Mouse (Mus musculus): ENCODE measurements around the gene Fam102b. TPM values are rescaled to one million over a fixed set of nuclear protein-coding genes. Genes with fewer than 3 reads are reported as not detected.

Gene Fam102b
- polyA plus RNA-seq, 1 experiment from 2014 or later: 17.6 TPM

DNA sequence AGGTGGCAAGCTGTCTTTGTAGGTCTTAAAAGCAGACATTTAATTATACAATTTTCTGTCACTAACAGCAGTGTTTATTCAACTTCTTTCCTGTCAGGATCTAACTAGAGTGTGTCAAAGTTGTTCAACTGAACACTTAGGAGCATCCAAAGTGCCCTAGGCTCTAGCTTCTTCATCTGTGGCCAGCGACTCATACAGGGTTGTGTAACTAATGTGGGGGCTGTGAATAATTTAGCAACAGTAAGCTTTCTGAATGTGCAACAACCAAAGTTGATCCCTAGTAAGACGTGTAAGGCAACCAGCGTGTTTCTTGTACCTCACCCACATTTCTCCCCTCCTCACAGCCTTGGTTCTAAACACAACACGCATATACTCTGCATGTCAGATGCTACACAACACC, 13.5 kb upstream of the Fam102b start:
- no peak for ATAC-seq (ENCODE audit: low read depth)

DNA sequence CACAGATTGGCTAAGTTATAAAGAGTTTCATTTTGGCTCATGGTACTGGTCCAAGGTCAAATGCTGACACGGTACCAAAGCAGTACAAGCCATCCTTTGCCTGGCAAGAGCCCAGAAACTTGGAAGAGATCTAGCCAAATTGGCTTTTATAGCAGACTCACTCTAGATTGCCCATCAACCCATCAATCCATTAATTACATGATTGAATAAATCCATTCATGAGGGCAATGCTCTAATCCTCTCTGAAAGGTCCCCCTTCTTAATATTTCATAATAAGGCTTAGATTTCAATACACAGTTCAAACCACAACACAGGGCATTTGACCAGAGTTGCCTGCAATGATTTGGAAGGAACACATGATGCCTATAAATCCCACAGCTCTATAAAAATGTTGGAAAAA, 7.0 kb upstream of the Fam102b start:
- Histone ChIP-seq H3K4me2 (ENCODE audit: low read depth, low read length) (no peak overlapping the region), H3K36me3 (ENCODE audit: control insufficient read depth, insufficient read depth, low read length) (no peaks in the 10 kb centered on the region), H3K27ac (ENCODE audit: low read depth, low read length) (no peak overlapping the region), H3K9me3 (ENCODE audit: control insufficient read depth, low read length) (no peaks in the 10 kb centered on the region), H3K27me3 (ENCODE audit: control insufficient read depth, insufficient read depth, low read length) (no peaks in the 10 kb centered on the region), H3K9ac (replicated peaks; ENCODE audit: low read depth, low read length) (no peak overlapping the region), H3K4me3 (ENCODE audit: low read depth, low read length) (no peak overlapping the region), H3K4me1 (ENCODE audit: control insufficient read depth, insufficient read depth, low read length) (no peaks in the 10 kb centered on the region)
- no peak for ATAC-seq (ENCODE audit: low read depth)
- 63% methylated on average over 1 of the region's 1 CpGs for whole genome bisulfite sequencing

More for the DNA sequence above, 13.5 kb upstream of the Fam102b start:
- Histone ChIP-seq H3K36me3 (ENCODE audit: control insufficient read depth, insufficient read depth, low read length) (no peaks in the 10 kb centered on the region), H3K4me2 (ENCODE audit: low read depth, low read length) (no peak overlapping the region), H3K4me1 (ENCODE audit: control insufficient read depth, insufficient read depth, low read length) (no peaks in the 10 kb centered on the region), H3K27ac (ENCODE audit: low read depth, low read length) (no peak overlapping the region), H3K9me3 (ENCODE audit: control insufficient read depth, low read length) (no peaks in the 10 kb centered on the region), H3K4me3 (ENCODE audit: low read depth, low read length) (no peak overlapping the region), H3K9ac (replicated peaks; ENCODE audit: low read depth, low read length) (no peak overlapping the region), H3K27me3 (ENCODE audit: control insufficient read depth, insufficient read depth, low read length) (no peaks in the 10 kb centered on the region)
- 88% methylated on average over 4 of the region's 4 CpGs for WGBS

DNA sequence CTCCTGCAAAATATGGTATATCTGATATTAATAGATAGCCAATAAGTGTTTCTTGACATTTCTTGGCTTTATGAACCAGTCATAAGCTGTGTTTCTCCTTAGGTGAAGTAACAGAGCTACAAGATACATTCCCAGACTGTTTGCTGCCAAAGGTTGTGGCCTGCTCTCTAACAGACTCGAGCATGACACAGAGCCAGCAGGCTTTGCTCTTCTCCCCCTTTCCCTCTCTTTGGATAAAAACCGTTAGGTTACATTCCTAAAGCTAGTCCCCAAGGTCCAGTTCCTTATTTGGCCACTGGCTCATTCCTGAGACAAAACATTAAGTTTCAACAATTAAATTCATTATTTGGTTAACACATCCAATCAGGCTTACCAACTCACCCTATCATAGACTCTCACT, 4.9 kb upstream of the Fam102b start:
- no peak overlapping the region for H3K4me2 ChIP-seq (ENCODE audit: low read depth, low read length)
- WGBS: 65% methylated on average over 2 of the region's 2 CpGs
- no peaks in the 10 kb centered on the region for H3K4me1 ChIP-seq (ENCODE audit: control insufficient read depth, insufficient read depth, low read length)
- no peak overlapping the region for H3K4me3 ChIP-seq (ENCODE audit: low read depth, low read length)
- ATAC-seq (ENCODE audit: low read depth): no peak
- no peaks in the 10 kb centered on the region for H3K27me3 ChIP-seq (ENCODE audit: control insufficient read depth, insufficient read depth, low read length)
- no peak overlapping the region for H3K27ac ChIP-seq (ENCODE audit: low read depth, low read length)
- H3K9ac ChIP-seq (replicated peaks; ENCODE audit: low read depth, low read length): no peak overlapping the region
- H3K9me3 ChIP-seq (ENCODE audit: control insufficient read depth, low read length): no peaks in the 10 kb centered on the region
- H3K36me3 ChIP-seq (ENCODE audit: control insufficient read depth, insufficient read depth, low read length): no peaks in the 10 kb centered on the region

DNA sequence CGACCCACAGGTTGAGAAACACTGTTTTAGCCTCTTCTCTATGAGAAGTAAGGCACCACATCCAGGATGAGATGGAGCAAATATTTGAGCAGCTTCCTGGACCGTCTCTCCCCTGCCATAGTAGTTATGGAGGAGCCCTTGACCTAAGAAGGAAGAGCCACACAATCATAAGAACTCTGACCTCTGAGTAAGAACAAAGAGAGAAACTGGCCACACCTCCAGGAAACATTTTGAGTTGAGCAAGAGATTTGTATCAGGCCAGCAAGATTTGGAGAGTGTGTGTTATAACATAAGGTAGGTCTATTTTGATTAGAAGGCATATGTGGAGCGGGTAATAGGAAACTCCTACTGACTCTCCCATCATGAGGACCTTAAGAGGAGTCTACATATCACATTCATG, 4.2 kb upstream of the Fam102b start:
- Histone ChIP-seq H3K4me3 (ENCODE audit: low read depth, low read length) (no peak overlapping the region), H3K4me1 (ENCODE audit: control insufficient read depth, insufficient read depth, low read length) (no peaks in the 10 kb centered on the region), H3K27me3 (ENCODE audit: control insufficient read depth, insufficient read depth, low read length) (no peaks in the 10 kb centered on the region), H3K36me3 (ENCODE audit: control insufficient read depth, insufficient read depth, low read length) (no peaks in the 10 kb centered on the region), H3K27ac (ENCODE audit: low read depth, low read length) (no peak overlapping the region), H3K9me3 (ENCODE audit: control insufficient read depth, low read length) (no peaks in the 10 kb centered on the region), H3K4me2 (ENCODE audit: low read depth, low read length) (no peak overlapping the region), H3K9ac (replicated peaks; ENCODE audit: low read depth, low read length) (no peak overlapping the region)
- WGBS: 91% methylated on average over 3 of the region's 3 CpGs
- no peak for ATAC-seq (ENCODE audit: low read depth)

DNA sequence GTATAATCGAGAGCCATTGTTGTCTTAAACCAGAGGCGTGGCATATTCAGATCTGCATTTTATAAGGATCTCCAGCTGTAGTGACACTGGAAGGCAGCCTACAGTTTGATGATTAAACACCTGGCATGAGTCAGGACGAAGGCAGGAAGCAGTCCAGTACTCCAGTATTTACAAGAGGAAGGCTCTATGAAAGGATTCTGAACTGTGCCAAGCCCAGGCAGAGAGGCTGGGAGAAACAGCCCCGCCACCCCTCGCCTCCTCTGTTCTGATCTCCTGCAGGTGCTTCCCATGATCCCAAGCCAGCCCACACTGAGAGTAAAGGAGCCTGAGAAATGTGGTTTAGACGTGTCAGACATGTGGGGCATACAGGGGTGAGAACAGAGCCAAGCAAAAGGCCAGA, 3.4 kb upstream of the Fam102b start:
- Histone ChIP-seq H3K4me3 (ENCODE audit: low read depth, low read length) (no peak overlapping the region), H3K36me3 (ENCODE audit: control insufficient read depth, insufficient read depth, low read length) (no peaks in the 10 kb centered on the region), H3K4me1 (ENCODE audit: control insufficient read depth, insufficient read depth, low read length) (no peaks in the 10 kb centered on the region), H3K9ac (replicated peaks; ENCODE audit: low read depth, low read length) (no peak overlapping the region), H3K27me3 (ENCODE audit: control insufficient read depth, insufficient read depth, low read length) (no peaks in the 10 kb centered on the region), H3K9me3 (ENCODE audit: control insufficient read depth, low read length) (no peaks in the 10 kb centered on the region), H3K27ac (ENCODE audit: low read depth, low read length) (no peak overlapping the region), H3K4me2 (ENCODE audit: low read depth, low read length) (no peak overlapping the region)
- WGBS: 61% methylated on average over 6 of the region's 6 CpGs
- no peak for ATAC-seq (ENCODE audit: low read depth)

DNA sequence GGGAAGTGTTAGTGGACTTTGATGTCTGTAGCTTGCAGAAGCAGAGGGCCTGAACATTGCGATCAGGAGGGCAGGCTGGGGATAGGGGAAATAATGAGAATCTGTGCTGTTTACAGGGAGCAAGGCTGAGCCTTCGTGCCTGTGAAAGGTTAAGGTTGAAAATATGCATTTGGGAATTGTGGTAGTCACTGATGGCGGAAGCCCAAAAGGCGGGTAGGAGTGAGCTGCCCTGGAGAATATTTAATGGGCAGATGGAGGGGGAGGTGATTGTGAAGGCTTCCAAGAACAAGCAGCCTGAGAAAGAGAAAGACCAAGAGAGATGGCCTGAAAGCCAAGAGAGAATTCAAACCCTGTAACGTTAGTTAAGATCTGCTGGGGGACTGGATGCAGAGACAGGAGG, 2.3 kb upstream of the Fam102b start:
- Histone ChIP-seq H3K36me3 (ENCODE audit: control insufficient read depth, insufficient read depth, low read length) (no peaks in the 10 kb centered on the region), H3K4me1 (ENCODE audit: control insufficient read depth, insufficient read depth, low read length) (peaks cover 3% of the 10 kb centered on the region; the same call in 1 of the 2 replicates), H3K27me3 (ENCODE audit: control insufficient read depth, insufficient read depth, low read length) (no peaks in the 10 kb centered on the region), H3K9ac (replicated peaks; ENCODE audit: low read depth, low read length) (no peak overlapping the region), H3K9me3 (ENCODE audit: control insufficient read depth, low read length) (no peaks in the 10 kb centered on the region), H3K4me3 (ENCODE audit: low read depth, low read length) (no peak overlapping the region), H3K4me2 (ENCODE audit: low read depth, low read length) (no peak overlapping the region), H3K27ac (ENCODE audit: low read depth, low read length) (no peak overlapping the region)
- 53% methylated on average over 5 of the region's 5 CpGs for WGBS
- no peak for ATAC-seq (ENCODE audit: low read depth)

DNA sequence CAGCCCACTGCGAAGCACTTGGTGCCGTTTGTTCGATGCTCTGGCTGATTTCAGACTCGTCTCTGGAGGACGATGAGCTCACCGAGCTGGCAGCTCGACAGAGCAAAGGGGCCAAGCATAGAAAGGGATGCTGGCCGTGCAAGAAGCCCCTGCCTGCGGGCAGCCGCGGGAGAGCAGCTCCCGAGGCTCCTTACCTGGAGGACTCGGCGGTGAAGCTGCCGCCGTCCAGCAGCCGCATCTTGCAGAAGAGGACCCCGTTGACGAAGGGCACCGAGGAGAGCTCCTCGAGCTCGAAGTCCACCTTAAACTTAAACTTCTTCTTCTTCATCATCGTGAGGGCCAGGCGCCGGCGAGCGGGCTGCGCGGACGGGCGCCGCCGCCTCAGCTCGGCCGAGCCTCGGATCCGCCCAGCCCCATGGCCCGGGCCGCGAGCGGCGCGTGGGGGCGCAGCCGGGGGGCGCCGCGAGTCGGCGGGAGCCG, 376 bp downstream of the Fam102b start:
- peak; percentile 80 for ATAC-seq (ENCODE audit: low read depth)
- Histone ChIP-seq H3K9me3 (ENCODE audit: control insufficient read depth, low read length) (no peaks in the 10 kb centered on the region), H3K27ac (ENCODE audit: low read depth, low read length) (peak overlapping the region; percentile 62), H3K9ac (replicated peaks; ENCODE audit: low read depth, low read length) (peak overlapping the region; percentile 60), H3K27me3 (ENCODE audit: control insufficient read depth, insufficient read depth, low read length) (no peaks in the 10 kb centered on the region), H3K4me1 (ENCODE audit: control insufficient read depth, insufficient read depth, low read length) (peaks cover 10% of the 10 kb centered on the region; the same call in 1 of the 2 replicates), H3K4me3 (ENCODE audit: low read depth, low read length) (peak overlapping the region; percentile 70), H3K36me3 (ENCODE audit: control insufficient read depth, insufficient read depth, low read length) (no peaks in the 10 kb centered on the region), H3K4me2 (ENCODE audit: low read depth, low read length) (peak overlapping the region; percentile 57)
- WGBS: 0% methylated on average over 51 of the region's 51 CpGs

DNA sequence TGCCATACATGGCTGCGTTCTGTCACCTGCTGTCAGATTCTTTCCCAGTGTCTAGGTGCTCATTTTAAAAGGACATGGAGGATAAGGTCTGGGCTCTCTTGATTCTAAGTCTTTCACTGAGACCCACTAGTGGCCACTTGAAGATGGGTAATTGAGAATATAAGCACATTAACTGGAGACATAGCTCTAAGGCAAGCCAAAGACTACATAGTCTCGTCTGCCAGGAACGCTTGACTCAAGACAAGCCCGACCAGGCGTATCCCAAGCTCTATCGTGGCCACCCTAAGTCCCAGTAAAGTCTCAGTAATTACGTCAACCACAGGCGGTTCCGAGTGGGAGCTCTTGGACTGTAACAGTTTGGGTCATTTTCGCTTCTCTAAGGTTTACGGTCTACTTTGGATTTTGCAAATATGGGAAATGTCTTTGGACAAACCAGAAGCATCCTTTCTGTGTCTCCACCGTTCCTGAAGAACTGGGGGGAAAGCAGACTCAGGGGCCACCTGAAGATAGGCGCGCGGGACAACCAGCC, 881 bp downstream of the Fam102b start:
- Histone ChIP-seq H3K4me3 (ENCODE audit: low read depth, low read length) (peak overlapping the region; percentile 70), H3K4me1 (ENCODE audit: control insufficient read depth, insufficient read depth, low read length) (peaks cover 10% of the 10 kb centered on the region; the same call in 1 of the 2 replicates), H3K27me3 (ENCODE audit: control insufficient read depth, insufficient read depth, low read length) (no peaks in the 10 kb centered on the region), H3K9me3 (ENCODE audit: control insufficient read depth, low read length) (no peaks in the 10 kb centered on the region), H3K9ac (replicated peaks; ENCODE audit: low read depth, low read length) (peak overlapping the region; percentile 60), H3K36me3 (ENCODE audit: control insufficient read depth, insufficient read depth, low read length) (no peaks in the 10 kb centered on the region), H3K4me2 (ENCODE audit: low read depth, low read length) (peak overlapping the region; percentile 57), H3K27ac (ENCODE audit: low read depth, low read length) (peak overlapping the region; percentile 62; the same call in 1 of the 2 replicates)
- WGBS: 8% methylated on average over 15 of the region's 15 CpGs
- ATAC-seq (ENCODE audit: low read depth): peak; percentile 35

DNA sequence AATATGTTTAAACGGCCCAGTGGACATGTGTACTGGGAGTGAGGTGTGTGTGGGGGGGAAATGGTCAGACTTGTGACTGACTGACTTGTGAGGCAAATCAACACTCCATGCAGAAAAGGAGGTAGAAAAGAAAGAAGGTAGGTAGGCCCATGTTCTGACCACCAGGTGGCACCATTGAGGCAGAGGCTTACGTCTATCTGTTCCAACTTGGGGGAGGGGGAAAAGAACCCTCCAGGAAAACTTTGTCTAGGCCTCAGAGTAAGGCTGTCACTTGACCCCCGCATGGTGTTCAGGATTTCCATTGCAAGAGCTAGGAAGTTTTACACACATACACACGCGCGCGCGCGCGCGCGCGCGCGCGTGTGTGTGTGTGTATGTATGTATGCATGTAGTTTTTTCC, 1.8 kb downstream of the Fam102b start:
- H3K36me3 ChIP-seq (ENCODE audit: control insufficient read depth, insufficient read depth, low read length): no peaks in the 10 kb centered on the region
- no peaks in the 10 kb centered on the region for H3K27me3 ChIP-seq (ENCODE audit: control insufficient read depth, insufficient read depth, low read length)
- ATAC-seq (ENCODE audit: low read depth): peak; percentile 42; the same call in 1 of the 2 replicates
- H3K4me2 ChIP-seq (ENCODE audit: low read depth, low read length): peak overlapping the region; percentile 57
- 17% methylated on average over 16 of the region's 16 CpGs for WGBS
- peaks cover 10% of the 10 kb centered on the region; the same call in 1 of the 2 replicates for H3K4me1 ChIP-seq (ENCODE audit: control insufficient read depth, insufficient read depth, low read length)
- H3K27ac ChIP-seq (ENCODE audit: low read depth, low read length): no peak overlapping the region
- H3K9me3 ChIP-seq (ENCODE audit: control insufficient read depth, low read length): no peaks in the 10 kb centered on the region
- H3K9ac ChIP-seq (replicated peaks; ENCODE audit: low read depth, low read length): no peak overlapping the region
- H3K4me3 ChIP-seq (ENCODE audit: low read depth, low read length): peak overlapping the region; percentile 70
